Mouse (Mus musculus) cerebellum, adult 2 months (tissue): Measurements from ENCODE around the gene Pla2g3.

ENCODE experiments used
- CTCF ChIP-seq: fragments of 200-500 bp; IDR thresholded peaks from 2 replicates; pipeline ENCODE4 v1.5.1; 2011; ENCODE audit warnings: low read depth, mild to moderate bottlenecking, control low read depth, low read length, moderate library complexity, borderline replicate concordance; ENCODE audit not compliant: insufficient read depth
- POLR2A ChIP-seq: fragments of 200-500 bp; IDR thresholded peaks from 2 replicates; pipeline ENCODE4 v1.6.1; 2011; ENCODE audit warnings: low read length, control low read depth, borderline replicate concordance; ENCODE audit not compliant: insufficient read depth

GRCm38 (mm10) chr11:3516121-3516520, 28.0 kb downstream of the Pla2g3 start:
- no peak for TF ChIP-seq POLR2A
- no peak for TF ChIP-seq CTCF
